Mouse (Mus musculus) intestine, postnatal 0 days (tissue): Measurements from ENCODE around the gene Sost. TPM values are rescaled to one million over a fixed set of nuclear protein-coding genes. Genes with fewer than 3 reads are reported as not detected.
A peak's percentile ranks its signal among the peaks of the same experiment; 100 is the strongest.

Experiments
- ATAC-seq: fragments of 200-750 bp; cut with Nextera tagmentation; 2 replicates; pipeline ENCODE4 v1.8.0; 2017; ENCODE audit warnings: mild to moderate bottlenecking, moderate TSS enrichment, moderate library complexity
- H3K27ac ChIP-seq: fragments of 300-500 bp; sonication (generic); 2 replicates; pipeline ENCODE4 v1.5.1; 2014; ENCODE audit warnings: mild to moderate bottlenecking, low read depth, low read length, moderate library complexity
- H3K27me3 ChIP-seq: fragments of 300-500 bp; sonication (generic); replicated peaks from 2 replicates; pipeline ENCODE4 v1.6.1; 2014; ENCODE audit warnings: low read length, mixed read lengths; ENCODE audit not compliant: control insufficient read depth, insufficient read depth
- H3K36me3 ChIP-seq: fragments of 300-500 bp; sonication (generic); 2 replicates; pipeline ENCODE4 v1.6.1; 2014; ENCODE audit warnings: mild to moderate bottlenecking, moderate library complexity; ENCODE audit not compliant: control insufficient read depth, insufficient read depth
- H3K4me1 ChIP-seq: fragments of 300-500 bp; sonication (generic); replicated peaks from 2 replicates; pipeline ENCODE4 v1.6.1; 2014; ENCODE audit warnings: antibody characterized with exemption, low read length, mixed read lengths; ENCODE audit not compliant: control insufficient read depth, insufficient read depth
- H3K4me2 ChIP-seq: fragments of 300-500 bp; sonication (generic); replicated peaks from 2 replicates; pipeline ENCODE4 v1.6.1; 2014; ENCODE audit warnings: low read depth, mild to moderate bottlenecking, moderate library complexity
- H3K4me3 ChIP-seq: fragments of 300-500 bp; sonication (generic); 2 replicates; pipeline ENCODE4 v1.5.1; 2014; ENCODE audit warnings: low read depth, low read length
- H3K9ac ChIP-seq: fragments of 300-500 bp; sonication (generic); 2 replicates; pipeline ENCODE4 v1.6.1; 2014; ENCODE audit warnings: mild to moderate bottlenecking, low read depth, low read length
- H3K9me3 ChIP-seq: fragments of 300-500 bp; sonication (generic); 2 replicates; pipeline ENCODE4 v1.6.1; 2016; ENCODE audit warnings: mixed run types; ENCODE audit not compliant: control insufficient read depth
- CTCF ChIP-seq: sonication (generic); IDR thresholded peaks from 2 replicates; pipeline ENCODE4 v1.5.1; 2016; ENCODE audit warnings: low read depth, mild to moderate bottlenecking, control low read depth, antibody characterized with exemption, moderate library complexity
- WGBS: fragments of 180-500 bp; shearing (Covaris S2); extraction: QIAGEN DNeasy Blood & Tissue Kit; methylation state at CpG from one replicate; pipeline ENCODE4 v1.1.7; 2014; 5-methylcytosine and 5-hydroxymethylcytosine counted together
- polyA plus RNA-seq: library from polyadenylated mRNA; unstranded; fragments of >200 nt; fragmentation: Nextera tagmentation; extraction: Ambion mirVana; gene quantifications from 2 replicates; pipeline ENCODE4 v1.2.1, GENCODE M21; 2015

Gene Sost
- polyA plus RNA-seq, 1 experiment from 2014 or later: not detected

DNA sequence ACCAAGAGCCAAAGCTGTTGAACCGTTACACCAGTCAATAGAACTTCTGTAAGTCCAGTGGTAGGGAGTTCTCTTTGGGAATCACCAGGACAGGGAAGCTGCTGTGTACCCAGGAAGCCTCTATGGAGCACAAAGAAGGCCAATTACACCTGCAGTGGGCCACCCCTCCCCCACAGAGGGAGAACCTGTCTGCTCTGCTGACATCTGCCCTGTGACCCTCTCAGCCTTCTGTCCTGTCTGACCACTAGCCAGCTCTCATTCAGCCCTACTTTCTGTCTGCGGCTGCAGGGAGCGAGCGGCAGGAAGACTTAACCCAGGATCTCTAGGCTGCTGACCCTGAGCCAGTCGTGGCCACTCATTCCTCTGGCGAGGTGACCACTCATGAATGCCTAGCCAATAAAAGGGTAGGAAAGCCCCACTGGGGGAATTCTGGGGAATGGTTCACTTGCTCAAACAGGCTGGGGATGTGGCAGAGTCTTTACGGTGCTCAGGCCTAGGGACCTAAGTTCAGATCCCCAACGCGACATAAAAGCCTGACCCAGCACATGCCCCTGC is 13.9 kb upstream of the Sost start:
- H3K9me3 ChIP-seq: no peaks in the 10 kb centered on the region
- peaks cover 5% of the 10 kb centered on the region; the same call in 1 of the 2 replicates for H3K4me1 ChIP-seq
- ATAC-seq: no peak
- no peak for TF ChIP-seq CTCF
- no peak overlapping the region for H3K27ac ChIP-seq
- whole genome bisulfite sequencing: 89% methylated on average over 9 of the region's 9 CpGs
- no peak overlapping the region for H3K4me2 ChIP-seq
- H3K9ac ChIP-seq: no peak overlapping the region
- H3K4me3 ChIP-seq: no peak overlapping the region
- no peaks in the 10 kb centered on the region for H3K27me3 ChIP-seq
- H3K36me3 ChIP-seq: peaks cover 41% of the 10 kb centered on the region; the same call in 1 of the 2 replicates

GRCm38 (mm10) chr11:101979140-101979539 is 12.3 kb upstream of the Sost start:
- 97% methylated on average over 5 of the region's 5 CpGs for WGBS
- Histone ChIP-seq H3K27me3 (no peaks in the 10 kb centered on the region), H3K36me3 (peaks cover 45% of the 10 kb centered on the region; the same call in 1 of the 2 replicates), H3K4me1 (0 out of 2 replicates have a peak, but pooled peaks cover 3% of the 10 kb centered on the region), H3K4me2 (no peak overlapping the region), H3K4me3 (no peak overlapping the region), H3K27ac (no peak overlapping the region), H3K9me3 (no peaks in the 10 kb centered on the region), H3K9ac (no peak overlapping the region)
- ATAC-seq: no peak
- TF ChIP-seq CTCF: no peak

- 94% methylated on average over 7 of the region's 7 CpGs for WGBS
- Histone ChIP-seq H3K9me3 (no peaks in the 10 kb centered on the region), H3K4me2 (no peak overlapping the region), H3K27ac (no peak overlapping the region), H3K9ac (no peak overlapping the region), H3K36me3 (peaks cover 52% of the 10 kb centered on the region; the same call in 1 of the 2 replicates), H3K27me3 (no peaks in the 10 kb centered on the region), H3K4me3 (no peak overlapping the region), H3K4me1 (no peaks in the 10 kb centered on the region)
- no peak for ATAC-seq
- peak; percentile 29 for TF ChIP-seq CTCF
These were observed 10.1 kb upstream of the Sost start for GRCm38 (mm10) chr11:101976949-101977348.

- whole genome bisulfite sequencing: 61% methylated on average over 9 of the region's 9 CpGs
- no peak for ATAC-seq
- no peaks in the 10 kb centered on the region for H3K9me3 ChIP-seq
- H3K4me3 ChIP-seq: no peak overlapping the region
- H3K36me3 ChIP-seq: peaks cover 49% of the 10 kb centered on the region
- H3K4me1 ChIP-seq: no peaks in the 10 kb centered on the region
- TF ChIP-seq CTCF: peak; percentile 63
- no peak overlapping the region for H3K4me2 ChIP-seq
- H3K9ac ChIP-seq: no peak overlapping the region
- no peaks in the 10 kb centered on the region for H3K27me3 ChIP-seq
- no peak overlapping the region for H3K27ac ChIP-seq
These were observed 8.1 kb upstream of the Sost start for GRCm38 (mm10) chr11:101974923-101975322.

DNA sequence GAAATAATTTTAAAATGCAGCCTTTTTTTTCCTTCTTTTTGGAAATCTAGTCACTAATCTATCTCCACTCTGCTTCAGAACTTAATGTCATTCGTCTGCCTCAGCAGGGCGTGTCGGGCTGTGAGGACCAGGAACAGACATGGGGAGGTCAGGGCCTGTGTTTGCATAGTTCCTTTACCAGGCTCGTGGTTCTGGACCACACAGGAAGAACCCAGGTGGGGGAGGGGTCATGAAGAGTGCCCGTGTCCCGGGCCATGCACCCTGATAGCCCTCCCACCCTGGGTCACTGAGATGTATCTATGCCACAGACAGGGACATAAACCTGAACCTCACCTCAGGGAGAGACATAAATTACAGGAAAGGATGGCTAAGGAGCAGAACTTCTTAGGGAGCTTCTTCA is 7.4 kb upstream of the Sost start:
- Histone ChIP-seq H3K9ac (no peak overlapping the region), H3K4me3 (no peak overlapping the region), H3K27me3 (no peaks in the 10 kb centered on the region), H3K27ac (no peak overlapping the region; the same call in 1 of the 2 replicates), H3K4me1 (no peaks in the 10 kb centered on the region), H3K36me3 (peaks cover 43% of the 10 kb centered on the region), H3K9me3 (no peaks in the 10 kb centered on the region), H3K4me2 (no peak overlapping the region)
- TF ChIP-seq CTCF: no peak
- ATAC-seq: no peak
- WGBS: 53% methylated on average over 6 of the region's 6 CpGs

GRCm38 (mm10) chr11:101973496-101973895 is 6.7 kb upstream of the Sost start:
- 72% methylated on average over 9 of the region's 9 CpGs for WGBS
- no peak overlapping the region for H3K4me3 ChIP-seq
- H3K36me3 ChIP-seq: peaks cover 37% of the 10 kb centered on the region
- H3K4me1 ChIP-seq: no peaks in the 10 kb centered on the region
- no peak for ATAC-seq
- no peaks in the 10 kb centered on the region for H3K9me3 ChIP-seq
- H3K27ac ChIP-seq: no peak overlapping the region
- H3K27me3 ChIP-seq: no peaks in the 10 kb centered on the region; the same call in 1 of the 2 replicates
- no peak overlapping the region for H3K4me2 ChIP-seq
- no peak for TF ChIP-seq CTCF
- no peak overlapping the region for H3K9ac ChIP-seq

DNA sequence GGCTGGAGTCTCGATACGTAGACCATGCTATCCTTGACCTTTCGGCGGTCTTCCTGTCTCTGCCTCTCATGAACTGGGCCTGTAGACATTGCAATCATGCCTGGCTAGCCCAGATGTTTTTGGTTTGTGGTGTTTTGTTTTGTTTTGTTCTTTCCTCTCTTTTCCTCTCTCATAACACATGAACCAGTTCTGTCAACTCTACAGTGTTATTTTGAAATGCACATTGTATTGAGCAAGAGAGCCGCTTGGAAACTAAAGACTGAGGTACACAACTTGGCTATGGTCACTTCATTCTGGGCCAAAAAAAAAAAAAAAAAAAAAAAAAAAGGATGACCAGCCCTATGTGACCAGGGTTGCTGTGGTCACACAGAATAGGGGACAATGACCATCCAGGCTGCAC is 5.8 kb upstream of the Sost start:
- 89% methylated on average over 5 of the region's 5 CpGs for WGBS
- ATAC-seq: no peak
- H3K4me1 ChIP-seq: no peaks in the 10 kb centered on the region
- no peak overlapping the region for H3K9ac ChIP-seq
- H3K27me3 ChIP-seq: peaks cover 7% of the 10 kb centered on the region; the same call in 1 of the 2 replicates
- TF ChIP-seq CTCF: no peak
- peaks cover 30% of the 10 kb centered on the region for H3K36me3 ChIP-seq
- no peak overlapping the region for H3K4me2 ChIP-seq
- no peaks in the 10 kb centered on the region for H3K9me3 ChIP-seq
- H3K27ac ChIP-seq: no peak overlapping the region
- no peak overlapping the region for H3K4me3 ChIP-seq
